Mouse (Mus musculus) c-Kit-positive CD71-negative TER-119-negative erythroid progenitor cells, embryonic 14.5 days (primary cell): Measurements from ENCODE around the gene Zfhx3.

Experiments used
- DNase-seq: peaks from one replicate; pipeline ENCODE4 v3.0.0-alpha.2; 2013; ENCODE audit warnings: low read depth

Zfhx3 gene

DNA sequence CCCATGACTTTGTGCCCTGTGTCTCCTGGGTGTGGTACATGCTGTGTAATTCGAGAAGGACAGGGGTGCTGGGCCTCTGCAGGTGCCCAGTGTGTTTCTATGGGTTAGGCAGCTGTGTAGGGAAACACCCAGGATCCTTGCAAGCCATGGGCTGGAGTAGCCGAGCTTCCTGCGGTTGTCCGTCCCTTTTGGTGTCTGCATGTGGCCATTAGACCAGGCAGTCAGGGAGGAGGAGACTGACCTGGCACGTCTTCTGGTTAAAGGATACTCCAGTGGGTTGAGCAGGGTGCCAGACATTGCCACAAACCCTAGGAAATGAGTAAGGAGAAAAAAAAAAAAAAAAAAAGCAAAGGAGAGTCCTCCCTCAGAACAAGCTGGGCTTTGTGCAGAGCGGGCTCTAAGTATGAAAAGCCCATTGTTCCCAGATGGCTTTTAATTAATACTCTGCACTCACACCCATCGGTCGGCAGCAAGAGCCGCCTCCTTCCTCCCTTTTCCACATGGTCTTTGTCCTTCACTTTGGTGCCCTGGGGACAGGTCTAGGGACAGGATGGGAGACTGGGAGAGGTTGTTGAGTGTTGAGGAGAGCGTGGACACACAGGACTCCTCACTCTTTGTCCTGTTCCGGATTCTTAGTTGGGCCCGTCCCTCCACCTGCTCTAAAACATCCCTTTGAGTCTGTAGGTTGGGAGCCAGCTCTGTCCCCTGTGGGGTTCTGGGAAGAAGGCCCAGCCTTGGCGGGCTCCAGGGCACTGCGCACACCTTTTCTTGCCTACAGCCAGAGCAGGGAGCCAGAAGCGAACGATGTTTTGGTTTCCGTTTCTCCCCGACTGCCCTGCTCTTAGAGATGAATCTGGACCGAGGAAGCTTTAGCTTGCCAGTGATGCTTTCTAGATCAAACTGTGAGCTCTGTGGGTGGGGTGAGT lies 813.2 kb downstream of the Zfhx3 start:
- DNase-seq = no peak

DNA sequence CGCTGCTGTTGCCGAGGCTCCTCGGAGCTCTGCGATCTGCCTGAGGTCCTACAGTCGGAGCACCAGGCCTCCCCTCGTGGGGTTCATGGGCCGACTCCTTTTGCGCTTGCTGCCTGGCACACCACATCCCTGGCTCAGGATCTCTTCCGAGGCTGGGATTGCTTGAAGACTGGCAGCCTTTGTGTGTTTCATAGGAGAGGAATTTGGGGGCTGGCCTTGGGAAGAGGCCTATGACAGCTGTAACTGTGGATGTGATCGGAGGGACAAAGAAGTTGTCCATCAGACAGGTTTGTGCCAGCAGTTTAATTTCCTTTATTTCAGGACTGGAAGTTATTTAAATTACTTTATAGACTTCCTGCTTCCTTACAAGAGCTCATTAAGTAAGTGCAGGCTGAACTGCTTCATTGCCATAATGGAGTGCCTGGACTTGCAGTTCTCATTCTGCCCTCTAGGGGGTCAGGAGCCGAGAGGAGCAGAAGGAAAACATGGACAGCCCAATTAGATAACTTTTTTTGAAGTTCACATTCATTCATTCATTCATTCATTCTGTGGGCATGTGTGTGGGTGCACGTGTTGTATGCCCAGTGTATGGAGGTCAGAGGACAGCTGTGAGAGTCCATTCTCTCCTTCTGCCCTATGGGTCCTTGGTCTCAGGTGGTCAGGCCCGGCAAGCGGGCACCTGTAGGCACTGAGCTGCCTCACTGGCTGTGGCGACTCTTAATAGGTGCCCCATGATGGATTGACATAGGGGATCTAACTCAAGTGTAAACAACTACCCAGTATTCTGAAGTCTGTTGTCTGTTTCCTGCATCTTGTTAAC lies 817.3 kb downstream of the Zfhx3 start:
- peak; percentile 53 for DNase-seq

DNA sequence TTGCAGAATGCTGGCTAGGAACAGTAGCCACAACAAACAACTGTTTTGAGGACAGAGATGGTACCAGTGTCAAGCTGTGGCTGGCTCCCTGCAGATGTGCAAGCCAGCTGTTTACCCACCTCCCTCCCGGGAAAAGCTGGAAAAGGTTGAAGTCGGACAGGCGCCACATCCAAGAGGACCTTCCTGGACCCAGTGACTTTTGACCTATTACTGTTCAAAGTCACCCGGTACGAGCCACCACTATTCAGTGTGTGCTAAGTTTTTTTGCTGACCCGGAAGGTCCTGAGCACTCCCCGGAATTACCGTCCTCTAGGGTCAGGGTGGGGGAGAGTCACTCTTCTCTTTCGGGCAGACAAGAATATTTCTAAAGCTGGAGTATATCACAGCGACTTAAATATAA lies 818.3 kb downstream of the Zfhx3 start:
- DNase-seq = no peak

DNA sequence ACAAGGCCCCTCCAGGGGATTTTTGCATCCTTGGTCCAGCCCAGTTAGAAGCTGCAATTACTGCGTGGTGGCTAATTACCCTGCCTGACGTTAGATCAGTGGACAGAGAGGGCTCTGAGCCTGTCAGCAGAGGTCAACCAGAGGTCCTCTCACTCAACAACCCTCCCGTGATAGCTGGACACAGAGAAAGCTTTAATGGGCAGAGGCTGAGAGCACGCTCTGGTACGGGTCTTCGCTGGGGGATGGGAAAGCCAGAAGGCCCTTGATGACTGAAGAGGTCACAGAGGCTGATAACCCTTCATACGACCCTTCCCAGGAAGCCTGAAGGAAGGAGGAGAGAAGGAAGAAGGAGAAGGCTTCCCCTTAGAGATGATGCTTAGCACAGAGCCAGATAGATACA lies 820.1 kb downstream of the Zfhx3 start:
- DNase-seq = no peak

DNA sequence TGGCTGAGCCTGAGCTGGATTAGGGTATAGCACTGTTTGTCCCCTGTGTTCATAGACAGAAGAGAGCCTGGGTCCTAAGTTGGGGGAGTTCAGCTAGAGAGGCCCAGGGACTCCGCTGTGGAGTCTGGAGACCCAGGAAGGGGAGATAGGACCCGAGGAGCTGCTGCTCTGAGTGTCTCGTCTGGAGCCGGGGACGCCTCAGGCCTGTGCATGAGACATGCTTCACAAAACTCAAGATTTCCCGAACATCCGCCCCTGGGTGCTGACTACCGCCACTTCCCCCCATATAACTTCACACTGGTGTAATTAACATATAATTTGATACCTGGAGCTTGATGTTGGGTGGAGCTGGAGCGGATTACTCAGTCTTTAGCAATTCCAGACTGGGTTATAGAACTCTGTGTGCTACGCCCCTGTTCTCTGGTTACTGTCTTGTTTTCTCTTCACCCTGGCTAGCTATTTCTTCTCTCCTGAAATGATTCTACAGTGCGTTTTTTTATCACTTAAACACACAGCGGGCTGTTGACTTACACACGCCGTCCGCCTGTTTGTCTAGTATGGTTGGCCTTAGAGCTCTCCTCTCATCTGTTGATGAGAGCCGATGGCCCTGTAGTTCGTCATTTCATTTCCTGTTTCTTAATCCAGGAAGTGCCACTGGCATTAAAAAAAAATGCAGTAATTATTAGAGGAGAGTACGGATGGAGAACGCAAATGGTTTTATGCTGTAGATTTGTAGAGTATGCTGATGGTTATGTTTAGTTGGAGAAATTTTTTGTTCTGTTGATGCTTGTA lies 822.2 kb downstream of the Zfhx3 start:
- DNase-seq = no peak

DNA sequence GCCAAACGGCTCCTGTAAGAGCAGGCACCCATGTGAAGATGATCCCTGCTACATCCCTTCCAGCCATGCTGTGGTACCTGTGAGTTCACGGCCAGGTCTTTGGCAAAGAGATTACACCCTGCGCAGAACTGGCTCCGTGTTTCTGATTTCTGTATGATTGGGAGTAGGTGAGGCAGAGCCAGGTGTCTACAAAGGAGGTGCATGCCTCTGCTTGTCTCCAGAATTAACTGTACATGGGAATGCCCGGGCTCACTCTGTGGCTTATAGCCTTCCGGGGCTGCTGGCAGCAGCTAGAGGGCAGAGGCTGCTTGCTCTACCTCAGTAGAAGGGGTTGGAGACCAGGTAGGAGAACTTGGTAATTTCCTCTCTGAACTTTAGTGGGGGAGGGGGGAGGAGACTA lies 823.7 kb downstream of the Zfhx3 start:
- DNase-seq = no peak

DNA sequence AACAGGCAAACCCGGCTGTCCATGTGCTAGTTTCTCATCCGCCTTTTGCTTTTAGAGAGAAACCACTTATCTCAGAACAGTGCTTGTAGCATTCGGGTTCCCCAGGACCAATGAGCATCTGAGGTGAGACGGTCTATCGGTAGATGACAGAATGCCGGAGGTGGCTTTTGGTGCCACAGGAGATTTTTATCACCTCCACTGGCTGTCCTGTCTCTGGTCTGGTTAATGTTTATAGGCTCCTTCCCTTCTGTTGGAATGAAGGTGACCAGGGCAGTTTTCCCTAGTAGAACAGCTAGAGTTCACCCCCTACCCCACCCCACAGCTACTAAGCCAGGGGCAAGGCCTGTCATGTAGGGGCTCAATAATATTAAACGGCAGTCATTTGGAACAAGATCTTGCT lies 825.6 kb downstream of the Zfhx3 start:
- DNase-seq = no peak

DNA sequence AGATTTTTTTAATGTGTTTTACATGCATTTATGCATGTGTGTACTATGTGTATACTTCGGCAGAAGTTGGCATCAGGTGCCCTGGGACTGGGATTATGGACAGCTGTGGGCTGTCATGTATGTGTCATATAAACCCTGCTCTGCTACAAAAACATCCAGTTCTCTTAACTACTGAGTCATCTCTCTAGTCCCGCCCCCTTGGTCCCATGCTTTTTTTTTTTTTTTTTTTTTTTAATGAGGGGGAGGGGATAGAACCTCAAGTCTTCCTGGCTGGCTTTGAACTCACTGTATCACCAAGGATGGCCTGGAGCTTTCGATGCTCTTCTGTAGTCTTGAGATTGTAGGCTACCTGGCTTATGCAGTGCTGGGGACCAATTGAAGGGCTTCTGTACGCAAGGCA lies 827.9 kb downstream of the Zfhx3 start:
- DNase-seq = no peak

DNA sequence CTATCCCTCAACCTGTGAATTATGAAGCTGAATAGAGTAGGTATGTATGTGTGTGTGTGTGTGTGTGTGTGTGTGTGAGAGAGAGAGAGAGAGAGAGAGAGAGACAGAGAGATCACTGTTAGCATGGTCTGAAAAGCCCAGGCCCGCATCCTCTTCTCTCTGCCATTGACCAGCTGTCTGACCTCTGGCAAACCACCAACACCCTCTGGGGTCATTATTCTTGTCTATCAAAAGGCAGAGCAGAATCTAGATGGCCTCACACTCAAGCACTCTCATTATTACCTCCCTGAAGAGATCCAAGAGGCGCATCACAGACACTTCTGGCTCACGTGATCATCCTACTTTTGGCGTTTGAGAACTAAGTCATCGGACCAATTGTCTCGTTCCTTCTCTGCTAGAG lies 831.0 kb downstream of the Zfhx3 start:
- DNase-seq = no peak

DNA sequence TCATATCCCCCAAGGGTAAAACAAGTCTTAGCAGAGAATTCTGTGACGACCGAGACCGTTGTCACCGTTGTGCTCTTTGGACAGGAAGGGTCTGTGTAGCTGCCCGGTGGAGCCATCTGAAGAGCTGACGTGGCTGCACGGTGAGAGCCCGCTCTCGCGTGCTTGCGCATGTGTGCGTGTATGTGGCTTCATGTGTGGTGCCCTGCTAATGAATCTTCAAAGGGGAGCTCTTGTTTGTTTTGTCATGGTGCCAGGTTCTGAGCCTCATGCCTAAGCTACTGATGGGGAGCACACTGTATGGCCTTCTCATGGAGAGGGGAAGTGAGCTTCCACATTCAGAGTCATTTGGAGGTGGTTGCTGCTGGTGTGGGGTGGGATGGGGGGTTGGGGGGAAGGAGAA lies 835.6 kb downstream of the Zfhx3 start:
- no peak for DNase-seq

DNA sequence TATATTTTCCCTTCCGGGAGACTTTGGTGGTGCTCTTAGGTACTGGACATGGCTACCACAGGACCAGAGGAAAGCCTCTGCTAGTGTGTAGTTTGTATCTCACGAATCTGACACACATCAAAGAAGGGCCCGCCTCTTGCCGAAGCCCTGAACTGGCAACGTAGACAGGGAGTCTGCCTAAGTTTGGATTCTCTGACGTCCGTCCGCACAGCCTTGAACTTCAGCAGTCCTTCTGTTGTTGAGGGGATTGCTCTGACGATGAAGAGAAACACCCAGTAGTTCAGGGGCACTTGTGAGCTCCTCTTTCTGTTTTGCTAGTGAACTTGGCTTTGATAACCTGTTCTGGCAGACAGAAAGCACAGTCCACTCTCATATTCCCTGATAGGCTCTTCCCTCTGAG lies 836.1 kb downstream of the Zfhx3 start:
- no peak for DNase-seq

DNA sequence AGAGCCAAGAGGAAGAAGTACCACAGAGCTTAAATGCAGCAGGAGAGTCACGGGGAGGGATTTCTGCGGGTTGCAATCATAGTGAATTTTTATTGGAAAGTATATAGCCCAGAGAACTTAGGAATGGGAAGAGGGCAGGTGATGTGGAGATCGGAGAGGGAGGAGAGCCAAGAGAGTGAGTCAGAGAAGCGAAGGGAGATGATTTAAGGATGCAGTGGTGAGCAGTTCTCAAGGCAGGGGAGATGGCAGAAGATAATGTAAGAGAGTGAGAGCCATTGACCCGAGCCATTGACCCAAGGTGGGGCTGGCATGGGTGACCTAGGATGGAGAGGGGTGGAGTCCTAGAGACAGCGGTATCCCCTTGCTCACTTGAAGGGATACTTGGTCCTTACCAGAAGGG lies 838.3 kb downstream of the Zfhx3 start:
- no peak for DNase-seq

DNA sequence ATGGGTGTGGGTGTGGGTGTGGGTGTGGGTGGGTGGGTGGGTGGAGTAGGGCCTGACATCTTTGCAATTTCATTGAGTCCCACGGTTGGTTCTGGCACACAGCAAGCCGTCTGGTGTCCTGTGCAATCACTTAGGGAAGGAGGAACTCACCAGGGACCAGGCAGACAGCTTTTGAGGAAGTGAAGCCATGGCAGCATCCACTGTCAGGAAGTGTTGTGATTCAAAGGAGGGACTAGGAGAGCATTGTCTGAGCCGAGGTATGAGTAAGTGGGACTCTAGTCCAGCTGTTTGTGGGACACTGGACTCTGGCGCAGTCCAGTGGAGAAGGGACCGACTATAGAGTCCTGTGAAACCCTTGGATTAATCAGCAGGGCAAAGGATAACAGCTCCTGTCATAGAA lies 838.7 kb downstream of the Zfhx3 start:
- peak; percentile 13 for DNase-seq

DNA sequence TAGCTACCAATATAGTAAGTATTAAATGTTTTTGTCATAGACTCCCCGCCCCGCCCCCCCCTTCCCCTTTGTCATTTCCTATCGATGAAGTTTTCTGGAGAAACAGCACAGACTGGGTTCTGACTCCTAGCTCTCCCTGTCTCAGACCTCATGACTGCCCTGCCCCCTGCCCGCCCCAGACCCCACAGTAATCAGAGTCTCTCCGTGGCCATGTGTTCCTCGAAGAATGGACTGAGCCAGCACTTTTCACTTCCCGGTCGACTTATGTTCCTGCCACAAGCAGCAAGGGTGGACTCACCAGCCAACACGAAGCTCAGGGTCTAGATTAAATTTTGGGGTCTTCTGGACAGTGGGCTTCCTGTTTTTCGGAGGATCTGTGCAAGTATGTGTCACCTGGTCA lies 840.7 kb downstream of the Zfhx3 start:
- no peak for DNase-seq

DNA sequence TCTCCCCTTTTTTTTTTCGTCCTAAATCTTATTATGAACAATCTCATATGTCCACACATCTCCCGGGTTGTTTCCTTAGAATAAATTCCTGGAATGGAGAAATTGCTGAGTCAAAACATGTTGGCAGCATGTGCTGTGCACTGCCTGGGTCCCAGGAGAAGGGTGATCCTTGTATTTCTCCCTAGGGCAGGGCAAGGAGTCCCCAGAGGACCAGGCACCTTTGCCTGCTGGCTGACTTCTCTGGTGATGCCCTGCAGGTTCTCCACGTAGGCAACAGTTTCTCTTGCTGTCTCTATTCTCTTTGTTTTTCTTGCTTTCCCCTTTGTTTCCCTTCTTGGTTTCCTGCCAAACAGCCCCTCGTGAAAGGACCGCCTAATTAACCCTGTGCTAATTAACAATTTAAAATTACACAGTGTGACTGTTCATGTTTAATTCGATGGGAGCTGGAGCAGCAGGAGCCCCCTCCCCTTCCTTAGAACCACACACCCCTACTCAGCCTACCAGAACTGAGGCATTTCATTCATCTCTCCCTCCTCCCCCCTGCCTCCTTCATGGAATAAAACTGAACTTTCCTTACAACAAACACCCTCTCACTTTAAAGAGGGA lies 845.8 kb downstream of the Zfhx3 start:
- DNase-seq = no peak

DNA sequence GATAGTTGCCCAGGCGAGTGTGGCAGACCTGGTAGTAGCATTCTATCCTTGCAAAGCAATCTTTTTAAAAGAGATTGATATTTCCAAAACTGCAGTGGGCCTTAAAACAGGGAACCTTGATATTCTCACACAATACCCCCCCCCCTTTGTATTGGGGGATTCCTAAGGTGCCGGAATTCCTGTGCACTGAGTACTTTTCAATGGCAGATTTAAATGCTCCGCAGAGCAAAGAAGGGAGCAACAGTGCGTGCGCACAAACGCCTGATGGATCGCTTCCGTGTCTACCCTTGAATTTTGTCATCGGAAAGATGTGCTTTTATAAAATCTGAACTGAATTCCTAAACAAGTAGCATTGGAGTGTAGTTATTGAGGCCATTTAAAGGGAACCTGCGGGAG lies 846.3 kb downstream of the Zfhx3 start:
- no peak for DNase-seq

DNA sequence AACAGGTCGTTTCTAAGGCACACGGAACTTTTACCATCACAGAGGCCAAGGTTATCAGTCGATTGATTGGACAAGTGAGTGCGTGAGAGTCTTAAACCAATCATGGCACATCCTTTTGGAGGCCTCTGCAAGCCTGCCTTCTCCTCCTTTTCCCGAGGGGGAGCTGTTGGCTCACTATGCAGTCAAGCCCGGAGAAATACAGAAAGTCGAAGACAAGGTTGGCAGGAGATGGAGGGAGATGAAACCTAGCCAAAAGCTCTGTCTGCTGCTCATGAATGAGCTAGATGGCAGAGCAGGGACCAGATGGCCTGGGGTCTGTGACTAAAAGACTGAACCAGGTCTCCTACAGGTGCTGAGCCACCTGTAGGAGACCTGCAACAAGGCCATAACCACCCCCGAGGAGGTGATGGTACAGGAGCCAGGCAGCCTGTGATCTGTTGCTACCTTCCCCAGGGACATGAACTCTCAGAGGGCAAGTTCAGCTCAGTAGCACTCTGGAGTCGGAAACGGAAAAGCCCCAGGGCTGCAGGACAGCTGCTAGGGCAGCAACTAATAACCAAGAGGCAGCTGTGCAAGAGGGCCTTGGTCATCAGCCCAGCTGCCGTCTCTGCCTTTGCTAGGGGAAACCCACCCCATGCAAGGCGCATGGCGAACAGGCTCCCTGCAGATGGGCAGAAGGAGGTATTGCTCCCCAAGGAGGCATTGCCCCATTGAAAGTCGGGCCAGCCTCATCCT lies 848.3 kb downstream of the Zfhx3 start:
- DNase-seq = no peak

DNA sequence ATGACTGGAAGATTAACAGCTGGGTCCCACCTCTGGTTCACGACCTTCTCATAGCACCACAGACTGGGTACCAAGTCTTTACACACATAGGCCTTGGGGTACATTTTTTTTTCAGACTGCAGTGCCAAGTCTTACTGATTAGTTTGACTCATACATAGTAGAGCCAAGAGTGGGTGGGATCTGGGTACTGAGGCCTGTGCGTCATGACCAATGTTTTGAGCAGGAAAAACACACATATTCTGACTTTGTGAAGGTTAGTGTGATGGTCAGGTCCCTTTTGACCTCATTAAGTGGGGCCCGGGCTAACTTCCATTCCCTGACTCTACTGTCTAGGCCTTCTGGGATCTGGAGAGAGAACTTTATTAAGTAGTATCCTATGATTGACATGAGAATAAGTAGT lies 853.6 kb downstream of the Zfhx3 start:
- DNase-seq = no peak

DNA sequence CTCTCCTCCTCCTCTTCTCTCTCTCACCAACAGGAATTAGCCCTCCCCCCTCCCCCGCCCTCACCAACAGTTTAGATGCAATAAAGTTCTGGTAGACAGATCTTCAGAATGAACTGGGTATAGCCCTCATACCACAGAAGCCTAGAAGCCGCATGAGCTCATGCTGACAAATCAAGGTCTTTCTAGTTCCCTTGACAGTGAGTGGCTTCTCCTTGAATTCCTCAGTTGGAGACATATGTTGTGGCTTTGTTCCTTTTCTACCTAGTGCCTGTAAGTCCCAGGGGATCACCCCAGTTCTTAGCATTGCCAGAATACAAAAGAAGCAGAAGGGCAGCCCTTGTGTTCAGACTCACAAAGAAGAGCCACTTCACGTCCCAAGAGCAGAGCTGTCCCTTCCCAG lies 854.4 kb downstream of the Zfhx3 start:
- DNase-seq = no peak

DNA sequence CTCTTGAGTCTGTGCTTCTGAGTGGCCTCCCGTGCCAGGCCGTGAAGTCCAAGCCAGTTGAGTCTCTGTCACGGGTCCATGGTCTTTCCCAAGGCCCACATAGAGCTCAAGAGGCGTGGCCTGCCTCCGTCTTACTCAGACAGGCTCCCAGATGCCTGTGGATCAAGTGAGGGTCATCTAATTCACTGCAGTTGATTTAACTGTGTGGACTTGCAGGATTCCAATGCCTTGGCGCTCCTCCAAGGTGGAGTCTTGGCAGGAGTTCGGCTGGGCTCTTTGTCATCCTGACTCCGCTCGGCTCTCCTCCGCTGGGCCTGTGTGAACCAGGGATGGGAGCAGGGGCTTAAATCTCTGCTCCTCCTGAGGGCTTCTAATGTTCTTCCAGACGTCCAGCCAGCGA lies 855.6 kb downstream of the Zfhx3 start:
- DNase-seq = no peak

DNA sequence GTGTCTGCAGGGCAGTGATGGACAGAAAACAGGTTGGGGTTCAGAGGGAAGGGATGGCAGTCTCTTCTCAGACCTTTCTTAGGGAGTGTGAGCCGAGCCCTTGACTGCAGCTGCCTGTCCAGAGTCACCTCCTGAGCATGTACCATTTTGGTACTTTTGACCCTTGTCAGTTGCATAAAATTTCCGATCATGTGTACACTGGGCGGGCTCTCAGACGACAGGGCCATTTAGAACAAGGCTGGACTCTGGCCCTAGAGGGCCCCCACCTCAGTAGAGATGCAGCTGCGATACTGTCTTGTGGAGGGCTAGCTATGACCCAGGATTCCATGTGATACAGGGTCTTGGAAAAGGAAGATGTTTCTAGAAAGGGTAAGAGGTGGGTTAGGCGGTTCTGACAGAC lies 856.8 kb downstream of the Zfhx3 start:
- DNase-seq = no peak
